Mouse (Mus musculus) urinary bladder, postnatal 14 days (tissue): ENCODE results near the gene D030056L22Rik.

Experiments
- DNase-seq: peaks from one replicate; pipeline ENCODE4 v3.0.0; 2021; ENCODE audit warnings: low spot score

D030056L22Rik gene

GRCm38 (mm10) chr19:18735901-18736300 lies 22.9 kb downstream of the D030056L22Rik start:
- no peak for DNase-seq

- DNase-seq: no peak
Measured at GRCm38 (mm10) chr19:18739146-18739545, 26.2 kb downstream of the D030056L22Rik start.

GRCm38 (mm10) chr19:18743946-18744345 lies 31.0 kb downstream of the D030056L22Rik start:
- DNase-seq: no peak

GRCm38 (mm10) chr19:18746576-18747340 lies 33.8 kb downstream of the D030056L22Rik start:
- DNase-seq: no peak

- DNase-seq: no peak
Measured at GRCm38 (mm10) chr19:18747379-18747778, 34.4 kb downstream of the D030056L22Rik start.

GRCm38 (mm10) chr19:18749598-18750339 lies 36.8 kb downstream of the D030056L22Rik start, which contains the start of gene Trpm6:
Gene Trpm6 (plus strand): TSS chr19:18749983.
- no peak for DNase-seq

GRCm38 (mm10) chr19:18757191-18757590 lies 44.2 kb downstream of the D030056L22Rik start:
- no peak for DNase-seq

- DNase-seq: no peak
Measured at GRCm38 (mm10) chr19:18757706-18758105, 44.7 kb downstream of the D030056L22Rik start.

GRCm38 (mm10) chr19:18758269-18758668 lies 45.3 kb downstream of the D030056L22Rik start:
- no peak for DNase-seq

GRCm38 (mm10) chr19:18758916-18759315 lies 45.9 kb downstream of the D030056L22Rik start:
- no peak for DNase-seq

- DNase-seq: no peak
Measured at GRCm38 (mm10) chr19:18766399-18766798, 53.4 kb downstream of the D030056L22Rik start.
